Mouse (Mus musculus) E14TG2a.4 (cell line): ENCODE data around the gene Prps1l3.
"Not testable (repeated sequence)": the region's sequence is repeated elsewhere in the genome, so short reads cannot be mapped to it uniquely, and the experiment has no call there.

Experiments used
- CTCF ChIP-seq: conservative IDR thresholded peaks from 2 replicates; pipeline ENCODE4 v1.5.1; 2014; ENCODE audit warnings: low read length
- NANOG ChIP-seq: IDR thresholded peaks from 2 replicates; pipeline ENCODE4 v1.6.1; 2014; ENCODE audit warnings: borderline replicate concordance, low read length, mixed read lengths
- POU5F1 ChIP-seq: IDR thresholded peaks from 2 replicates; pipeline ENCODE4 v1.6.1; 2014; ENCODE audit warnings: low read length, borderline replicate concordance

- TF ChIP-seq CTCF, POU5F1, NANOG: not testable (repeated sequence)
Observed at GRCm38 (mm10) chr12:57212463-57212862, 17.7 kb upstream of the Prps1l3 start.
